Comparison of ENCODE assay signal across 8 mouse cellular contexts in the genomic region with DNA sequence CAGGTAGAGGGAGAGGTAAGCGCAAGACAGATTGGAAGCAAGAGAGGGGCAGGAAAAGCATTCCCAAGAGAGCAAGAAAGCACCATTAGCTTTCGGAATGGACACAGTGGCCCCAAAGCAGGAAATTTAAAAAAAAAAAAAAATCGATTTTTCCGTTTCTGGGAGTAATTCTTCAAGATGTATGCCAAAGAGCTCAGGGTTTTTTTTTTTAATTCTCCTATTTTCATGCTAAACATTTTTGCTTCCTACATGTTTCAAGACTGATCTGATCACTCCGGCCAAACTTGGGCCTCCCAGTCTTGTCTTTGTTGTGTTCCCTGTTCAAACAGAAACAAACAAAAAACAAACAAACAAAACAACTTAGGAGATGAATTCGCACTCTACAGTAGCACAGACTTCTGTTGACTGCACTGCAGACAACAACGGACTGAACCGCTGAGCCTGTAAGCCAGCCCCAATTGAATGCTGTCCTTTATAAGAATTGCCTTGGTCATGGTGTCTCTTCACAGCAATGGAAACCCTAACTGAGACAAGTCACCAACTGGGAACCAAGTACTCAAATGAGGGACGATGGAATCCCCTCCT. TPM values are rescaled to one million over a fixed set of nuclear protein-coding genes. Genes with fewer than 3 reads are reported as not detected.
DNase-seq lines count a peak whose midpoint lies in the region; ATAC-seq and TF ChIP-seq lines count a peak whose summit lies in the region.

No protein-coding gene starts in this region.

- no peaks in the 10 kb centered on the region for H3K36me3 ChIP-seq in kidney, postnatal 0 days (ENCODE audit: insufficient read depth, low read length)
- H3K36me3 ChIP-seq in hindbrain, embryonic 14.5 days (replicated peaks; ENCODE audit: control insufficient read depth, insufficient read depth), result no peaks in the 10 kb centered on the region
- H3K36me3 ChIP-seq in midbrain, embryonic 15.5 days (replicated peaks), result no peaks in the 10 kb centered on the region

- no peaks in the 10 kb centered on the region for H3K9me3 ChIP-seq in kidney, postnatal 0 days (replicated peaks; ENCODE audit: low read length)
- H3K9me3 ChIP-seq in hindbrain, embryonic 14.5 days (ENCODE audit: control insufficient read depth, low read length), result no peaks in the 10 kb centered on the region
- H3K9me3 ChIP-seq in midbrain, embryonic 15.5 days, result no peaks in the 10 kb centered on the region

- H3K27ac ChIP-seq in kidney, postnatal 0 days, result peak overlapping the region; percentile 92
- H3K27ac ChIP-seq in bone marrow macrophage, adult 2 months (ENCODE audit: insufficient read depth, low read depth, low read length), result peak overlapping the region; percentile 81
- H3K27ac ChIP-seq in hindbrain, embryonic 14.5 days, result peak overlapping the region; percentile 56; the same call in 1 of the 2 replicates
- peak overlapping the region; percentile 58; the same call in 1 of the 2 replicates for H3K27ac ChIP-seq in midbrain, embryonic 15.5 days

- no peak for ATAC-seq in kidney, postnatal 0 days (replicated peaks; ENCODE audit: low FRiP score, low read depth)
- no peak for ATAC-seq in hindbrain, embryonic 14.5 days (ENCODE audit: low FRiP score)
- no peak for ATAC-seq in midbrain, embryonic 15.5 days (replicated peaks)

- H3K4me2 ChIP-seq in kidney, postnatal 0 days (ENCODE audit: low read length), result peak overlapping the region; percentile 80
- H3K4me2 ChIP-seq in hindbrain, embryonic 14.5 days (replicated peaks), result peak overlapping the region; percentile 71
- peak overlapping the region; percentile 88 for H3K4me2 ChIP-seq in midbrain, embryonic 15.5 days

- peak overlapping the region; percentile 84 for H3K4me3 ChIP-seq in kidney, postnatal 0 days (replicated peaks; ENCODE audit: low read depth, low read length)
- peak overlapping the region; percentile 85 for H3K4me3 ChIP-seq in bone marrow macrophage, adult 2 months (ENCODE audit: insufficient read depth, low read length)
- peak overlapping the region; percentile 89 for H3K4me3 ChIP-seq in hindbrain, embryonic 14.5 days (replicated peaks; ENCODE audit: low read length)
- H3K4me3 ChIP-seq in midbrain, embryonic 15.5 days, result peak overlapping the region; percentile 88

- TF ChIP-seq POLR2A in bone marrow macrophage, adult 2 months (IDR thresholded peaks at IDR 0.05; ENCODE audit: borderline replicate concordance, low read depth, low read length), result no peak

- peak overlapping the region; percentile 70 for H3K9ac ChIP-seq in kidney, postnatal 0 days (ENCODE audit: low read depth, low read length)
- H3K9ac ChIP-seq in hindbrain, embryonic 14.5 days, result peak overlapping the region; percentile 73
- peak overlapping the region; percentile 61 for H3K9ac ChIP-seq in midbrain, embryonic 15.5 days

- H3K27me3 ChIP-seq in kidney, postnatal 0 days (ENCODE audit: insufficient read depth, low read length), result no peaks in the 10 kb centered on the region
- H3K27me3 ChIP-seq in hindbrain, embryonic 14.5 days (ENCODE audit: control insufficient read depth, insufficient read depth, low read length), result no peaks in the 10 kb centered on the region
- no peaks in the 10 kb centered on the region for H3K27me3 ChIP-seq in midbrain, embryonic 15.5 days (replicated peaks)

- peaks cover 6% of the 10 kb centered on the region; the same call in 1 of the 2 replicates for H3K4me1 ChIP-seq in kidney, postnatal 0 days (replicated peaks; ENCODE audit: insufficient read depth, low read length)
- peaks cover 13% of the 10 kb centered on the region; the same call in 1 of the 2 replicates for H3K4me1 ChIP-seq in bone marrow macrophage, adult 2 months (ENCODE audit: control insufficient read depth, insufficient read depth, low read length)
- peaks cover 5% of the 10 kb centered on the region for H3K4me1 ChIP-seq in hindbrain, embryonic 14.5 days (replicated peaks; ENCODE audit: control insufficient read depth, insufficient read depth, low read length)
- peaks cover 6% of the 10 kb centered on the region for H3K4me1 ChIP-seq in midbrain, embryonic 15.5 days

- WGBS in kidney, postnatal 0 days, result 36% methylated on average over 9 of the region's 9 CpGs
- 41% methylated on average over 9 of the region's 9 CpGs for whole genome bisulfite sequencing in hindbrain, embryonic 14.5 days
- WGBS in midbrain, embryonic 15.5 days, result 40% methylated on average over 9 of the region's 9 CpGs

- 0 out of 2 replicates have a peak, but pooled peaks have one; percentile 2 for TF ChIP-seq CTCF in kidney, postnatal 0 days (IDR thresholded peaks at IDR 0.05; ENCODE audit: low read depth)
- no peak for TF ChIP-seq CTCF in bone marrow macrophage, adult 2 months (IDR thresholded peaks at IDR 0.05; ENCODE audit: low read depth, low read length)

- no peak for DNase-seq in kidney, postnatal 0 days (ENCODE audit: low spot score)
- DNase-seq in kidney, postnatal 25 days, result no peak
- DNase-seq in hindbrain, embryonic 14.5 days (ENCODE audit: low spot score), result no peak
- DNase-seq in right cerebral cortex, postnatal 10 days (ENCODE audit: low spot score in 2 of 2), result no peak
- DNase-seq in adrenal gland, adult (ENCODE audit: inconsistent age in 2 of 2, low spot score in 1 of 2), result no peak
- DNase-seq in frontal cortex, postnatal 25 days (ENCODE audit: low spot score in 2 of 2), result no peak

RNA-seq across cellular contexts. Expression of gene Irak4, which starts 0.7 kb away (rescaled TPM):
- polyA plus RNA-seq in kidney, postnatal 0 days (2015; fragmentation: Nextera tagmentation; extraction: Ambion mirVana), result 14.3 and 14.9 TPM in 2 replicates
- 45.1 and 46.4 TPM in 2 replicates for polyA plus RNA-seq in bone marrow macrophage, adult 2 months (2012; ENCODE audit: insufficient read depth, insufficient read length, missing spikeins)
- 1.4 and 1.5 TPM in 2 replicates for polyA plus RNA-seq in hindbrain, embryonic 14.5 days (2014; fragmentation: Nextera tagmentation; extraction: Ambion mirVana)
- 1.3 and 1.8 TPM in 2 replicates for polyA plus RNA-seq in midbrain, embryonic 15.5 days (2015; fragmentation: Nextera tagmentation; extraction: Ambion mirVana)

RNA-seq across cellular contexts. Expression of gene Pus7l, which starts 0.8 kb away (rescaled TPM):
- polyA plus RNA-seq in kidney, postnatal 0 days (2015; fragmentation: Nextera tagmentation; extraction: Ambion mirVana), result 7.0 and 7.7 TPM in 2 replicates
- 2.1 and 3.2 TPM in 2 replicates for polyA plus RNA-seq in bone marrow macrophage, adult 2 months (2012; ENCODE audit: insufficient read depth, insufficient read length, missing spikeins)
- polyA plus RNA-seq in hindbrain, embryonic 14.5 days (2014; fragmentation: Nextera tagmentation; extraction: Ambion mirVana), result 6.5 and 6.7 TPM in 2 replicates
- 5.1 and 5.2 TPM in 2 replicates for polyA plus RNA-seq in midbrain, embryonic 15.5 days (2015; fragmentation: Nextera tagmentation; extraction: Ambion mirVana)

RNA-seq across cellular contexts. Expression of gene Twf1, which starts 45.5 kb away (rescaled TPM):
- 104 and 109 TPM in 2 replicates for polyA plus RNA-seq in kidney, postnatal 0 days (2015; fragmentation: Nextera tagmentation; extraction: Ambion mirVana)
- polyA plus RNA-seq in bone marrow macrophage, adult 2 months (2012; ENCODE audit: insufficient read depth, insufficient read length, missing spikeins), result 109 and 114 TPM in 2 replicates
- polyA plus RNA-seq in hindbrain, embryonic 14.5 days (2014; fragmentation: Nextera tagmentation; extraction: Ambion mirVana), result 80.3 and 85.3 TPM in 2 replicates
- polyA plus RNA-seq in midbrain, embryonic 15.5 days (2015; fragmentation: Nextera tagmentation; extraction: Ambion mirVana), result 78.6 and 80.5 TPM in 2 replicates
